Mouse (Mus musculus) ES-E14 (cell line): ENCODE data around the gene 3110009E18Rik. TPM values are rescaled to one million over a fixed set of nuclear protein-coding genes. Genes with fewer than 3 reads are reported as not detected.

Source experiments
- DNase-seq: peaks from one replicate; pipeline ENCODE4 v3.0.0-alpha.2; 2013; ENCODE audit warnings: low read depth, low spot score
- H3K27ac ChIP-seq: 2 replicates; pipeline ENCODE4 v1.5.1; 2012; ENCODE audit warnings: low read depth, mild to moderate bottlenecking, low read length, moderate library complexity, mixed read lengths; ENCODE audit not compliant: poor library complexity, insufficient read depth, severe bottlenecking
- H3K36me3 ChIP-seq: 2 replicates; pipeline ENCODE4 v1.6.1; 2012; ENCODE audit warnings: mild to moderate bottlenecking, low read length, moderate library complexity, mixed read lengths; ENCODE audit not compliant: control insufficient read depth, poor library complexity, insufficient read depth, severe bottlenecking
- H3K4me1 ChIP-seq, 2 experiments: fragments of 150-350 bp in 1 of 2; sonication (generic) in 1 of 2; 2 replicates each; pipeline ENCODE4 v1.6.1; 2012; ENCODE audit warnings: low read length in 2 of 2, mild to moderate bottlenecking in 1 of 2, mixed read lengths in 1 of 2; ENCODE audit not compliant: control insufficient read depth in 2 of 2, insufficient read depth in 2 of 2, poor library complexity in 1 of 2
- H3K4me3 ChIP-seq, 2 experiments: fragments of 150-350 bp in 1 of 2; sonication (generic) in 1 of 2; 2 replicates each; pipeline ENCODE4 v1.5.1; 2012; ENCODE audit warnings: low read length in 2 of 2, low read depth in 1 of 2, mild to moderate bottlenecking in 1 of 2, mixed read lengths in 1 of 2; ENCODE audit not compliant: insufficient read depth in 1 of 2, poor library complexity in 1 of 2, severe bottlenecking in 1 of 2
- H3K9ac ChIP-seq: 2 replicates; pipeline ENCODE4 v1.6.1; 2012; ENCODE audit warnings: low read depth, mild to moderate bottlenecking, low read length, mixed read lengths; ENCODE audit not compliant: poor library complexity, insufficient read depth, severe bottlenecking
- H3K9me3 ChIP-seq: fragments of 150-350 bp; sonication (generic); 2 replicates; pipeline ENCODE4 v1.6.1; 2012; ENCODE audit warnings: low read depth, mild to moderate bottlenecking, low read length; ENCODE audit not compliant: control insufficient read depth, insufficient read depth
- CHD2 ChIP-seq: IDR thresholded peaks from 2 replicates; pipeline ENCODE4 v1.6.1; 2014; ENCODE audit warnings: mild to moderate bottlenecking, low read depth, low read length, inconsistent platforms
- HCFC1 ChIP-seq: IDR thresholded peaks from 2 replicates; pipeline ENCODE4 v1.6.1; 2012; ENCODE audit warnings: low read length, inconsistent platforms, borderline replicate concordance; ENCODE audit not compliant: insufficient read depth
- MAFK ChIP-seq: IDR thresholded peaks from 2 replicates; pipeline ENCODE4 v1.6.1; 2014; ENCODE audit warnings: mild to moderate bottlenecking, low read depth, low read length, inconsistent platforms; ENCODE audit not compliant: insufficient read depth
- ZC3H11A ChIP-seq: IDR thresholded peaks from 2 replicates; pipeline ENCODE4 v1.6.1; 2012; ENCODE audit warnings: low read depth, mild to moderate bottlenecking, inconsistent platforms, low read length, borderline replicate concordance
- ZNF384 ChIP-seq: IDR thresholded peaks from 2 replicates; pipeline ENCODE4 v1.6.1; 2012; ENCODE audit warnings: low read depth, low read length, inconsistent platforms
- in situ Hi-C, 2 experiments: fragments of 600-800 bp; cut with MboI; formaldehyde crosslinking; loops; one replicate each; pipeline ENCODE4 v1.15.1; 2025; ENCODE audit warnings: low sequenced_read_pairs in 2 of 2, inconsistent platforms in 1 of 2; ENCODE audit not compliant: unreplicated experiment in 2 of 2
- total RNA-seq: library from RNA; depleted of rRNA; stranded (reverse); fragments of 300-350 nt; gene quantifications from 2 replicates; pipeline ENCODE4 v1.2.3, GENCODE M21; 2012

3110009E18Rik gene
- total RNA-seq, 1 experiment: 8.3 TPM

GRCm38 (mm10) chr1:120204834-120205233 lies 83.8 kb downstream of the 3110009E18Rik start:
- Histone ChIP-seq H3K9ac (no peak overlapping the region), H3K27ac (no peak overlapping the region), H3K36me3 (no peaks in the 10 kb centered on the region), H3K4me1 (peaks cover 0 to 2% of the 10 kb centered on the region in 2 experiments; a peak in 1 of 4 replicates), H3K9me3 (no peaks in the 10 kb centered on the region), H3K4me3 (no peak overlapping the region)
- no peak for TF ChIP-seq ZC3H11A
- no peak for TF ChIP-seq MAFK
- TF ChIP-seq HCFC1: no peak
- no peak for TF ChIP-seq CHD2
- TF ChIP-seq ZNF384: no peak
- no peak for DNase-seq
- in situ Hi-C loops: no loop called here

DNA sequence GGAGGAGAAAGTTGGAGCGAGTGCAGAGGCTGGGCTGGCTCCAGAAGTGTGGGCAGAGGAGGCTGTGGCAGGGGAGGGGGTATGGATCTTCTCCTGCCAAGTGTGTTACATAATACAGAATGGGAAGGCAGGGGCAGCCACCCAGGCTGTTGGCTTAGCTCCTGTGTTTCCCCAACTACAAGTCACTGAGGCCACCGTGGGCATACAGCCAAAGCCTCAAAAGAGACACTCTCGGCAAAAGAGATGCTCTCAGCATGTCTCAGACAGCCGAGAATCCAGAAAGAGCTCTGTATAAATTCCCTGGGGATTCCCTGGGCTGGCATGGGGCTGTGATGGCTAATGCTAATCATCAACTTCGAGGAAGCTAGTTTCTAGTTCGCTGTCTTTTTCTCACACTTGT lies 86.6 kb downstream of the 3110009E18Rik start:
- no peaks in the 10 kb centered on the region for H3K36me3 ChIP-seq
- H3K9me3 ChIP-seq: no peaks in the 10 kb centered on the region
- peaks cover 0 to 2% of the 10 kb centered on the region in 2 experiments; a peak in 1 of 4 replicates for H3K4me1 ChIP-seq
- no peak overlapping the region for H3K9ac ChIP-seq
- TF ChIP-seq MAFK: no peak
- TF ChIP-seq ZC3H11A: no peak
- no peak for TF ChIP-seq ZNF384
- no peak for TF ChIP-seq HCFC1
- no peak for TF ChIP-seq CHD2
- no peak for DNase-seq
- no peak overlapping the region for H3K27ac ChIP-seq
- in situ Hi-C loops: no loop called here
- no peak overlapping the region for H3K4me3 ChIP-seq

DNA sequence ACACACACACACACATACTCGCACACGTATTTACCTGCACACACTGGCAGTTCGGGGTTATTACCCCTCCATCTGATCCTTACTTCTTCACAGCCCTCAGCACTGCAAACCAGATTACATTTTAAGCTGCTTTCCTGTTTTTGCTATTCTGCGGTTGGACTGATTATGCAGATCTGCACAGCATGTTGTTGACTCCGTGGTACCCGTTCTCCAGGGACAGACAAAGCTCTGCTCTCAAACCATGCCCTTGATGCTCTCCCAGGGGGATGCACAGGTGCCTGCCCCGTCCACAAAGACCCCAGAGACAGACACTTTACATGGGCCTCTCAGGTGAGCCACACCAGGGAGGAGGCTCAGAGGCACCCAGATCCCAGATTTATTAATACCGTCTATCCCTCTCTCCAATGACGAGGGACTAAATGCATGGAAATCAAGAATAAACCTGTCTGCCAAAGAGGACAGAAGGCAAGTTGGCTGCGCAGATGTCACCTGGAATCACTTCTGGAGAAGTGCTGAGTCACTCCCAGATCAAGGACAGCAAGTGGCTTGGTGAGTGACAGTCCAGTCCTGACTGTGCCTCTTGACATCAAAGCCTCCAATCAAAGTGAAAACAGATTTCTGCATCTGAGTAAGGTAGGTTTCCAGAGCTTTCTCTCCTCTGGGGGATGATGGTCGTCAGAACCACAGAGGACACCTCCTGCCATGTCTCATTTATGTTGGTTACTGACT lies 87.7 kb downstream of the 3110009E18Rik start:
- no peak overlapping the region for H3K9ac ChIP-seq
- peaks cover 0 to 2% of the 10 kb centered on the region in 2 experiments; a peak in 1 of 4 replicates for H3K4me1 ChIP-seq
- TF ChIP-seq ZC3H11A (no peak), MAFK (no peak), ZNF384 (no peak), HCFC1 (no peak), CHD2 (no peak)
- in situ Hi-C loops: no loop called here
- H3K36me3 ChIP-seq: no peaks in the 10 kb centered on the region
- H3K4me3 ChIP-seq: no peak overlapping the region
- no peak overlapping the region for H3K27ac ChIP-seq
- no peak for DNase-seq
- no peaks in the 10 kb centered on the region for H3K9me3 ChIP-seq

DNA sequence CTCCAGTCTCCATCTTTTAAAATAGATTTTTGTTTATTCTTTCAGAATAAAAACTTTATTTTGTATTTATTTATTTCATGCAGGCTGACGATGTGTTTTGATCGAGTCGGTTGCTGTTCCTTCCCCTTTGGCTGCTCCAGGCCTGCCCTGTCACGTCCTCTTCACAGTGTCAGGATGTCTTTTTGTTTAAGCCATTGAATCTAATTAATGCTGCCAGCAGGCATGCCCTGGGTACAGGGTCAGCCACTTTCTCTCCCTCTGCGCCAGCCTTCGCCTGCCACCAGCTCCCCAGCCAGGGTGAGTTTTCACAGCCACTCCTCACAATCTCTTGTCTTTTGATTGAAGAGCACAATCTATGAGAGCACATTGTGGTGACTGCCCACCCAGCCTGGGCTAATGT lies 99.9 kb downstream of the 3110009E18Rik start:
- no peaks in the 10 kb centered on the region for H3K9me3 ChIP-seq
- no peak overlapping the region for H3K27ac ChIP-seq
- no peak overlapping the region for H3K9ac ChIP-seq
- no peak for DNase-seq
- H3K4me3 ChIP-seq: no peak overlapping the region
- TF ChIP-seq ZNF384 (no peak), MAFK (no peak), HCFC1 (no peak), CHD2 (no peak), ZC3H11A (no peak)
- no peaks in the 10 kb centered on the region for H3K4me1 ChIP-seq
- H3K36me3 ChIP-seq: no peaks in the 10 kb centered on the region
- in situ Hi-C loops: no loop called here

- Histone ChIP-seq H3K4me3 (no peak overlapping the region), H3K9ac (no peak overlapping the region), H3K27ac (no peak overlapping the region), H3K9me3 (no peaks in the 10 kb centered on the region), H3K36me3 (no peaks in the 10 kb centered on the region), H3K4me1 (no peaks in the 10 kb centered on the region)
- in situ Hi-C loops: no loop called here
- TF ChIP-seq ZNF384 (no peak), ZC3H11A (no peak), MAFK (no peak), CHD2 (no peak), HCFC1 (no peak)
- DNase-seq: no peak
Measured at GRCm38 (mm10) chr1:120221285-120221684, 100.3 kb downstream of the 3110009E18Rik start.
